Mouse (Mus musculus) neural tube, embryonic 10.5 days (tissue): ENCODE data around the gene Slc25a16.

Experiments used
- DNase-seq: peaks from one replicate; pipeline ENCODE4 v3.0.0-alpha.2; 2017; ENCODE audit warnings: low spot score; ENCODE audit errors: extremely low spot score

Slc25a16 gene

DNA sequence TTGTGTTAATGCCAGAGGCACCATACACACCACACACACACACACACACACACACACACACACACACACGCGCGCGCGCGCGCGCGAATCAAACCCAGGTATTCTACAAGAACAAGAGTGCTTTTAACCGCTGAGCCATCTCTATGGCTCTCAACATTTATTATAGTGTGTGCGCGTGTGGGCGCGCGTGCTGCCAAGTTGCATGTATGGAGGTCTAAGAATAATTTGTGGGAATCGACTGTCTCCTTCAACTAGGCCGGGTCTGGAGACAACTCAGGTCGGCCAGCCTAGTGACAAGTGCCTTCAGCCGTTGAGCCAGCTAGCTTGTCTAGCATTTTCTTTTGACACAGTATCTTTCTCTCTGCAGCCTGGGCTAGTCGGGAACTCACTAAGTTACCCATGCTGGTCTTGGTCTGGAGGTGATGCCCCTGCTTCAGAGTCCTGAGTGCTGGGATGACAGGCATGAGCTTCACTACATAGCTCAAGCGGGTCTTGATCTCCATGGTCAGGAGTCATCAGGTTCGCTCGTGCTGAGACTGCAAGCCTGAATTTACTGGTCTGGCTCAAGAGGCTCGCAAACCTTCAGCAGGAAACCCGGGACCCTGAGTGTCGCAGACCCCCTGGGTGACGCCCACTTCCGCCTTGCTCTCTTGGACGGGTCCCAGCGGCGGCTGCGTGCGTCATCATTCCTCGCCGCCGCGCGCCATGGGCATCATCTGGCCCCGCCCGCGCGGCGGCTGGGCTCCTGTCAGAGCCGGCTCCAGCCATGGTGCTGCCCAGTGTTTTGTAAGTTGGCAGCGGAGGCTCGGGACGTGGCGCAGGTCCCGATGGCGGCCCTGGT lies at the start of gene Slc25a16:
Gene Slc25a16, plus strand, starts transcription at position 709 of the 841 bp plus-strand sequence.
- peak; percentile 94 for DNase-seq

GRCm38 (mm10) chr10:62874828-62875227 lies 45.6 kb upstream of the Slc25a16 start:
- DNase-seq = no peak

DNA sequence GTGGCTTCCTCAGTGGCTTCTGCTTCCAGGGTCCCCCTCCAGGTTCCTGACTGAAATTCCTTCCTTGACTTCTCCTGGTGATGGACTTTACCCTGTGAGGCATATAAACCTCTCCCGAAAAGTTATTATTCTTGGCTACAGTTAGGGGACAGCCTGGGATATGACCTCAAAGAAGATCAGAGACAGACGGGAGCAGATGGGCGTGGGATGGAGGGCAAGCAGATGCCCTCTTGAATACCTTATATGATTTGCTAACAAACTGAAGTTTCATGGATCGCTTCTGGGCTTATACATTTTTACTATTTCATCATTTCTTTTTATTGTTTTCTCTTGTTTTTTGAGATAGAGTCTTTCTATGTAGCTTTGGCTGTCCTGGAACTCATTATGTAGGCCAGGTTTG lies 44.9 kb upstream of the Slc25a16 start:
- no peak for DNase-seq

DNA sequence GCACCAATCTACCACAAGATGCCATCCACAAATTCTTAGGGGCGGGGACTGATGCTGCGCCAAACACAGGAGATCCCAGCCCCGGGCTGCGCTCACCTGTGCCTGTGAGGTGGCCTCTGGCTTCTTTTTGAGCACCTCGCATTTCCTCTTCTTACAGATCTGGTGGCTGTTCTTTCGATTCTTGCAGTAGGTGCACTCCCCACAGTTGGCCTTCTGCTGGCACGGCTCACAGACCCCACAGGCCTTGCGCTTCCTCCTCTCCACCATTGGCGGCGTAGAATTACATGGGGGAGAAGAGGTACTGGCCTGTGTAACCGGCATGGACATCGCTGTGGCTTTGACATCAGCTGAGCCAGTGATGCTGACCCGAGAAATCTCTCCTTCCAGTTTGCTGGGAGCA lies 42.4 kb upstream of the Slc25a16 start:
- no peak for DNase-seq

GRCm38 (mm10) chr10:62881211-62881610 lies 39.2 kb upstream of the Slc25a16 start:
- DNase-seq = no peak

DNA sequence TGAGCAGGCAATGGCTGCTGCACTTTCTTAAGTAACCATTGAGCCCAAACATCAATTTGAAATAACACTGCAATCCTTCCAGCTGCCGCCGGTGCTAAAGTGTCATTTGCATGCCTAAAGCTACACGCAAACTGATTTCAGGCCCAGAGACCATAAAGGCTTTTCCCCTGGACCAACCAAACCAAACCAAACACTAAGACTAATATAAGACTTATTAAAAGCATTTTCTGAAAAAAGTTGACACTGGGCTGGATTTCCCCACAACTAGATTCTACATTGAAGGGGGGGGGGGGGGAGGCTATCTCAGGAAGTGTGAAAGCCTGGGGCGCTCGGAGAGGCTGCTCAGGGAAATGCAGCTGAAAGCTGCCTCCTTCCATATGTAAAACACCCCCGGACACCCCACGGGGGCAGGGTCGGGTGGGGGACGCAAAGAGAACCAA lies 36.5 kb upstream of the Slc25a16 start:
- DNase-seq = no peak

DNA sequence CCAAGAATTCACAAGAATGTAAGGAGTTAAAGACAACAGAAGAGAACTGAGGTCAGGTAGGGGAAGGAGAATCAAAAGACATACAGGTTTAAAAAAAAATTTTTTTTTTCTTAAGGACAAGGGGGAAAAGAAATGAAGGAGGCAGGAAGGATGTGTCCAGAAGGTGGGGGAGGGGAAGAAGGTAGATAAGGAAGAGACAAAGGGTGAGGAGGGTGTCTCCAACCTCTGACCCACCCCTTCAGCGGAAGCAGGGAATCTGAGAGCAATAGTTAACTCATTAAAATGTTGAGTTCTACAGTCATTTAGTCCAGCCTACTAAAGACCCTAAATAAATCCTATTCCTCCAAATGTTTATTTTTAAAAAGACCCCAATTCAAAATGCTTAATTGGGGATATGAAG lies 35.9 kb upstream of the Slc25a16 start:
- no peak for DNase-seq

DNA sequence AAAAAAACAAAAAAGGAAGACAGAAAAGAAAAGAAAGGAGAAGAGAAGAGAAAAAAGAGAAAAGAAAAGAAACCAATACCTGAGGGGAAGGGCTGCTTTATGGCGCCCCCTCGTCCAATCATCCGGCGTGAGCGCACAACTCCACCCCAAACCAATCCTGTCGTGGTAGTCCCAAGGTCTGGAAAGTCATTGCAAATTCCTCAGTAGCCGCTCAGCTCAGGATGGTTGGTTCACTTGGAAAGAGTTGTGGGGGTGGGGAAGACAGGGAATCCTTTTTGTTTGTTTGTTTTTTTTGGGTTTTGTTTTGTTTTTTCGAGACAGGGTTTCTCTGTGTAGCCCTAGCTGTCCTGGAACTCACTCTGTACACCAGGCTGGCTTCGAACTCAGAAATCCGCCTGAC lies 35.0 kb upstream of the Slc25a16 start:
- no peak for DNase-seq

DNA sequence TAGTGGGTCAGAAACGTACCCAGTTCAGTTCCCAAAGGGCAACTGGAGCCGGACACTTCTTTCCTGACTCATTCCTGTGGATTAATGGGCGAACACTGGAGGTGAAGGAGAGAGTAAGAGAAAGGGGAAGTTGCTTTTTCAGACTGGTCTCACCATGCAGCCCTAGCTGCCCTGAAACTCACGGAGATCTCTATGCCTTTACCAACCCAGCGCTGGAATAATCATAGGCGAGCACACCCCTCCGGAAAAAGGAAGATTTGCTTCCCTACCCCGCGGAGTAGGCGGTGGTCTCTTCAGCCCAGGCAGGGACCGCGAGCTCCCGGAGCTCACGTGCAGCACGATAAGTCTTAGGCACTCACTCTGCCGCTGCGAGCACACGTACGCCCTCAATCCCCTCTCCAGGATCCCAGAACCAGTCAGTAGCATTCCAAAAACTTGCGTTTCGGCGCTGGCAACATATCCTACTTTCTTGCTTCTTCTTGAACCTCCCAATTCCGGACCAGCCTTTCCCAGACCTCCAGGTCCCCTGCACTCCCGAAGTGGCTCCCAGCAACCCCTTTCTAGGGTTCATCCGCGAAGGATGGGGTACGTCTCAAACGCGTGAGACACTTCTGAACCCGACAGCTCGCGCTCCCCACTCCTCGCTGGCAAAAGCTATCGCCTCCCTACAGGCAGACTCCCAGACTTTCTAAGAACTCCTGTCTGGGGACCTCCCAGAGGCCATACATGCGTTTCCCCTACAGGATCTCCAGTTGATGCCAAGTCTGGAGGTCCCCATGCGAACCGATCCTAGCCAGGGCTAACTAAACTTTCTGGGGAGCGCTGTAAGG lies 34.2 kb upstream of the Slc25a16 start:
- DNase-seq = no peak

DNA sequence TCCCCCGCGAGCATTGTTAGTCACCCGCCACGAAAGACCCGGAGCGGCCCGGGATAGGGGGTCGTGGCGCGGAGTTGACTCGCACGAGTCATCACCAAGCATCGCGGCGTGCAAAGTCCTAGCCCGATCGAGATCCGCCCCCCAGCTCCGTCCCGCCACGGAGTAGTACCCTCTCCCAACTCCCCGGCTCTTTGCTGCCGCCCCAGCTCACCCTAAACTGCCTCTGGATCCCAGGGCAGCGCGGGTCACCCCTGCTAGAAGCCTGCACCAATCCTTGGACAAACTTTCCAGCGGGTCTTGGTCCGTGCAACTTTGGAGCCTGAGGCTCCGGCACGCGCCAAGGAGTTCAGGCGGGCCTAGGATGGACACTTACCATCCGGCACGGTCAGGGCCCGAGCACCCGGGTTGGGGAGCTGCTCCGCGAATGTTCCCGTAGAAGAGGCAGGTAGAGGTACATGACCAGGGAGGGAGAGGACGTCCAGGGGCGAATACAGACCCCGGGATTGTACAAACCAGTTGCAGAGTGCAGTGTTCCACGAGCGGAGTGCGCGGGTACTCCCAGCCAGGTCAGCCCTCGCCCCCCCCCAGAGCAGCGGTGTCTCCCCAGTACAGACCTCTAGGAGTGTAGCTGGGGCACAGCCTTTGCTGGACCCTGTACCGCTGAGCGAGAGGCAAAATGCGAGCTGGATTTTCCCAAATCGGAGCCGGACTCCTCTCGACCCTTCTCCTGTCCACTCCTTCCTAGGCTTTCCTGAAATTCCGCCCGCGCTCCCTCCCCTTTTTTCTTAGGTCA lies 33.4 kb upstream of the Slc25a16 start:
- peak; percentile 93 for DNase-seq

GRCm38 (mm10) chr10:62891025-62891424 lies 29.4 kb upstream of the Slc25a16 start:
- DNase-seq = no peak

DNA sequence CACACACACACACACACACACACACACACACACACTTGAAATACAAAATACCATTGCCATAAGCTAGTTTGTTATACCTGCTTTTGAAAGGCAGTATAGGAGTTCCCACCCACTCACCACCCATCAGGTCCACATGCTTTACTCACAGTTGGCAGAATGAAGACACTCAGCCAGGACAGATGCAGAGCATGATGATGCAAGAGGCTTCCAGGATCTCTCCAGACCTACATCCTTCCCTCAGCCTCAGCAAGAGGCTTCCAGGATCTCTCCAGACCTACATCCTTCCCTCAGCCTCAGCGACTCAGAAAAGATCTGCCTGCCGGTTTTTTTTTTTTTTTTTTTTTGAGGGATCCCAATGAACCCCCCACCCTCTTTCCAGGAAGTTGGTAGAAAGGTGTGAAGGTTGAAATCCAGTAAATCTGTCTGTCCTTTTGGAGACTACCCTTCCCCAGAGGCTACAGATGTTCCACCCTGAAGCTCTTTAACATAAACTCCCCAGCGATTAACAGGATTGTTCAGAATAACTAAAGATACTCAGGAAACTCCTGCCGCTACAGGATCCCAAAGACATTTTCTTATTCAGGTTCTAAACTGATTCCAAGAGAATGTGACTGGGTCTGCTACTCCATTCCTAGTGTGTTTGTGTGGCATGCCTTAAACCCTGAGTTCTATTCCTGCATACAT lies 27.7 kb upstream of the Slc25a16 start:
- DNase-seq = no peak

- no peak for DNase-seq
Measured at GRCm38 (mm10) chr10:62893356-62893884, 27.0 kb upstream of the Slc25a16 start.

DNA sequence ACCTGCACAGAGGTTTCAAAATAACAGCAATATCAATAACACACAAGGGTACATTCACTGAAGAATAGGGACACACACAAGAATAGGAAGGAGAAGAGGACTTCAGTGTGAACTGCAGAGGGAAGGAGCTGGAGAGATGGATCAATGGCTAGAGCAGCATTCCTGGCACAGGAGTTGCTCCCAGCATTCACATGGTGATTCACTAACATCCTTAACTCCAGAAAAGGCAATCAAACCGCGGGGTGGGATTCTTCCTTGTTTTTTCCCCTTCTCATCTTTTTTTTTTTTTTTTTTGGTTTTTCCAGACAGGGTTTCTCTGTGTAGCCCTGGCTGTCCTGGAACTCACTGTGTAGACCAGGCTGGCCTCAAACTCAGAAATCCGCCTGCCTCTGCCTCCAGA lies 26.0 kb upstream of the Slc25a16 start:
- no peak for DNase-seq

- DNase-seq = no peak
Measured at GRCm38 (mm10) chr10:62895386-62895785, 25.0 kb upstream of the Slc25a16 start.

- DNase-seq = no peak
Measured at GRCm38 (mm10) chr10:62896035-62896434, 24.4 kb upstream of the Slc25a16 start.

DNA sequence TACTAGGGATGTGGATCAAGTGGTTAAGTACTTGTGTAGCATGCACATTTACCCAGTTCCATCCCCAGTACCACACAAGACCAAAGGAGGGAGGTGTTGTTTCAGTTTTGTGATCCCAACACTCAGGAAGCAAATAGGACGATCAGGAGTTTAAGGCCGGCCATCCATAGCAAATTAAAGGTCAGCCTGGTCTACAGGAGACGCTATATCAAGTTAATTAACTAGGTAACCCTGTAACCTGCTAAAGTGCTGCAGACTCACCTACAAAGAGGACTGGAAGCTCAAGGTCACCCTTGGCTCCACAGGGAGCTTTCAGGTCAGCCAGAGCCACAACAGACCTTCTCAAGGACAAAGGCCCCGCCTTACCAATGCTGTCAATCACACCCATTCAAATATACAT lies 23.7 kb upstream of the Slc25a16 start:
- no peak for DNase-seq

GRCm38 (mm10) chr10:62897437-62897836 lies 23.0 kb upstream of the Slc25a16 start:
- no peak for DNase-seq

DNA sequence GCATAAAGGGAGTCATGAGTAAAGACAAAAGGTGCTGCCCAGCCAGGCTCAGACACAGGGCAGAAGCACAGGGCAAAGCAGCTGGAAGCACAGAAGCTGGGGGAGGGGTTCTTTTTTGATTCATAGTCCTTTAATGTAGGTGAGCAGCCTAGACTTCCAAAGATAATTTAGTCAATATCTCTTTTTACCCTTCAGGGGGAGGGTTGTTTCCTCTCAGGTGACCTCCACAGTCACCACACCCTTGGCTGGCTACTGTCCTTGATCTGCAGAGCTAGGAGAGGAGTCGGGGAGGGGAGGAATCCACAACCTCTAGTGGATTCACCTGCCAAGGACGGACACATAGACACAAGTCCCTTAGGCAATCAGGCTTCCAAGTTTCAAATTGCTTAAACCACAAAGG lies 22.4 kb upstream of the Slc25a16 start:
- no peak for DNase-seq

GRCm38 (mm10) chr10:62900144-62900543 lies 20.3 kb upstream of the Slc25a16 start:
- no peak for DNase-seq

DNA sequence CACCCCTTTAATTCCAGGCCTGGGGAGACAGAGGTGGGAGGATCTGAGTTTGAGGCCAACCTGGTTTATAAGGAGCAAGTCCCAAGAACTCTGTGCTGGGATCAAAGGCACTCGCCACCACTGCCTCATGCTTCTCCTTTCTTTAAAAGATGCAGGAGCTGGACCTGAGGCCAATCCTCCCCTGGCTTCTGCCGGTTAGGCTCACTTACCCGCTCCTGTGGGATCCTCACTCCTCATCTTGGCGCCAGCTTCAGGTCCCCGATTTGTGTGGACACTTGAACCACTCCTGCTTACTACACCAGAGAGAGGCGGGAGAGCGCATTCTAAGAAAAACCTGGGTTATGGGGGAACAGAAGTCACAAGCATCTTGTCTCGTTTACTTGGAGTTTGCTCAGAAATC lies 18.6 kb upstream of the Slc25a16 start:
- no peak for DNase-seq
